Mouse (Mus musculus) kidney, adult 9 months (tissue): ENCODE data around the gene Apbb1.

ENCODE experiments used
- DNase-seq: peaks from one replicate; pipeline ENCODE4 v3.0.0; 2022

The Apbb1 gene

GRCm38 (mm10) chr7:105569512-105570496 lies 11.6 kb downstream of the Apbb1 start:
- no peak for DNase-seq

GRCm38 (mm10) chr7:105568988-105569471 lies 12.4 kb downstream of the Apbb1 start:
- DNase-seq: peak; percentile 19

GRCm38 (mm10) chr7:105568583-105568982 lies 12.9 kb downstream of the Apbb1 start:
- DNase-seq: no peak

- DNase-seq: no peak
These were observed 16.2 kb downstream of the Apbb1 start for GRCm38 (mm10) chr7:105565071-105565836.

- DNase-seq: no peak
These were observed 18.1 kb downstream of the Apbb1 start for GRCm38 (mm10) chr7:105563367-105563766.

- DNase-seq: no peak
These were observed 19.1 kb downstream of the Apbb1 start for GRCm38 (mm10) chr7:105562317-105562716.

GRCm38 (mm10) chr7:105559016-105559415 lies 22.4 kb downstream of the Apbb1 start:
- DNase-seq: no peak

- no peak for DNase-seq
These were observed 23.8 kb downstream of the Apbb1 start for GRCm38 (mm10) chr7:105557671-105558070.

GRCm38 (mm10) chr7:105556406-105556805 lies 25.0 kb downstream of the Apbb1 start:
- no peak for DNase-seq

- DNase-seq: no peak
These were observed 25.9 kb downstream of the Apbb1 start for GRCm38 (mm10) chr7:105555571-105555970.

- peak; percentile 96 for DNase-seq
These were observed 27.1 kb downstream of the Apbb1 start, which contains the start of gene Smpd1 for GRCm38 (mm10) chr7:105554212-105554942. Gene Smpd1 (plus strand): TSS chr7:105554360.

GRCm38 (mm10) chr7:105553456-105554211 lies 27.8 kb downstream of the Apbb1 start:
- peak; percentile 17 for DNase-seq

- DNase-seq: peak; percentile 41
These were observed 32.4 kb downstream of the Apbb1 start for GRCm38 (mm10) chr7:105549035-105549434.

- DNase-seq: no peak
These were observed 33.5 kb downstream of the Apbb1 start for GRCm38 (mm10) chr7:105547970-105548369.

GRCm38 (mm10) chr7:105545986-105546385 lies 35.5 kb downstream of the Apbb1 start:
- no peak for DNase-seq

GRCm38 (mm10) chr7:105534162-105534561 lies 47.3 kb downstream of the Apbb1 start:
- DNase-seq: no peak

GRCm38 (mm10) chr7:105528094-105528493 lies 53.4 kb downstream of the Apbb1 start:
- peak; percentile 51 for DNase-seq

GRCm38 (mm10) chr7:105527306-105527937 lies 54.0 kb downstream of the Apbb1 start:
- peak; percentile 71 for DNase-seq

GRCm38 (mm10) chr7:105524222-105524621 lies 57.2 kb downstream of the Apbb1 start:
- DNase-seq: no peak

GRCm38 (mm10) chr7:105520201-105520600 lies 61.3 kb downstream of the Apbb1 start:
- peak; percentile 42 for DNase-seq

GRCm38 (mm10) chr7:105519771-105520170 lies 61.7 kb downstream of the Apbb1 start:
- no peak for DNase-seq
